Mouse (Mus musculus): ENCODE measurements around the gene Nubpl. TPM values are rescaled to one million over a fixed set of nuclear protein-coding genes. Genes with fewer than 3 reads are reported as not detected.
A peak's percentile ranks its signal among the peaks of the same experiment; 100 is the strongest.
"Not testable (repeated sequence)": the region's sequence is repeated elsewhere in the genome, so short reads cannot be mapped to it uniquely, and the experiment has no call there.

Nubpl gene
- 13.9 and 16.3 TPM in 2 replicates for polyA plus RNA-seq (2014; fragmentation: Nextera tagmentation; extraction: Ambion mirVana)

DNA sequence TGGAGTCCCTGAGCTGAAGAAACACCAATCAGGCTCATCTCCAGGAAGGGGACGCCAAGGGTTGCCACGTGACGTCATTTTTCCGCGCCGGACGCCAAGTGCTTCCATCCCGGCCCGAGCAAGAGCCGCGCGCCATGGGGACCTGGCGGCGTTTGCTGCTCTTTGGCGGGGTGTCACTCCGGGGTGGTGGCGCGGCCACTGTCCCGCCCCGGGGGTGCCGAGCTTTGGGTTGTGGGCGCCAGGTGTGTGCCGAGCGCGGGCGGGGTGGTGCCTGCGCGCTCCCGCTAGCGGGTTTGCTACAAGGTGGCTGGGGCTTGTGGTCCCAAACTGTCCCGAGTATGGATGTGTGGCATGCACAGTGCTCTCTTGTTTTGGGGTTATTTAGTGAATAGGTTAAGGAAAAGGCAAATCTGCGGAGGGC is at the start of gene Nubpl:
Gene Nubpl (plus strand): TSS at position 88 of the 421 bp plus-strand sequence.
- H3K9ac ChIP-seq = peak within 1 kb of the TSS; percentile 76
- DNase-seq = peak; percentile 99
- no peaks in the 10 kb centered on the region for H3K9me3 ChIP-seq (ENCODE audit: low read depth, low read length)
- H3K4me3 ChIP-seq (ENCODE audit: low read depth, low read length) = peak within 1 kb of the TSS; percentile 70
- peak within 1 kb of the TSS; percentile 44; the same call in 1 of the 2 replicates for H3K27ac ChIP-seq (ENCODE audit: low read depth)
- no peaks in the 10 kb centered on the region for H3K4me1 ChIP-seq (ENCODE audit: insufficient read depth)
- H3K4me2 ChIP-seq = peak within 1 kb of the TSS; percentile 61
- whole genome bisulfite sequencing = under 1% methylated on average over 32 of the region's 32 CpGs
- H3K36me3 ChIP-seq (ENCODE audit: insufficient read depth) = no peaks in the 10 kb centered on the region
- peak; percentile 99 for ATAC-seq (ENCODE audit: insufficient read depth)
- H3K27me3 ChIP-seq (ENCODE audit: insufficient read depth, low read length) = no peaks in the 10 kb centered on the region
- TF ChIP-seq CTCF (IDR thresholded peaks at IDR 0.05; ENCODE audit: low read depth) = no peak

- no peak overlapping the region for H3K4me3 ChIP-seq (ENCODE audit: low read depth, low read length)
Observed at GRCm38 (mm10) chr12:52049324-52049723, 48.2 kb upstream of the Nubpl start.

DNA sequence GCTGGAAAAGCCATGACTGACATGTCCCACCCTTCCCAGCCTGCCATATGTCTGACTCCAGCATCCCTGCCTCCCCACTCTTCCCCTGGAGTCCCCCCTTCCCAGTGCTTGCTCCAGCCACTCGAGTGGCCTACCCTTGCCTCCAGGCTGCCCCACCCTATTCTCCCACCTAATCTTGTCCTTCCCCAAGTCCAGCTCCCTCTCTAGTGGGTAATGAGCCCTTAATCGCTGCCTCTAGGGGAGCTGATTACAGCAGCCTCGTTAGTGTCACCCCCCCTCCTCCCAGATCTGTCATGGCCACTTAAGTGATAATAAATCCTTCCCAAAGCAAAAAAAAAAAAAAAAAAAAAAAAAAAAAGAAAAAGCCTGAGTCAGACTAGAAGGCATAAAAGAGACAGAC is 18.2 kb upstream of the Nubpl start:
- H3K9ac ChIP-seq; H3K9me3 ChIP-seq (ENCODE audit: low read depth, low read length); DNase-seq; H3K27ac ChIP-seq (ENCODE audit: low read depth); H3K4me3 ChIP-seq (ENCODE audit: low read depth, low read length); ATAC-seq (ENCODE audit: insufficient read depth); H3K4me2 ChIP-seq; H3K27me3 ChIP-seq (ENCODE audit: insufficient read depth, low read length); H3K4me1 ChIP-seq (ENCODE audit: insufficient read depth); H3K36me3 ChIP-seq (ENCODE audit: insufficient read depth): not testable (repeated sequence)
- WGBS = 50% methylated on average over 1 of the region's 3 CpGs

More at GRCm38 (mm10) chr12:52049324-52049723, 48.2 kb upstream of the Nubpl start:
- ATAC-seq (ENCODE audit: insufficient read depth) = no peak
- no peak for TF ChIP-seq CTCF (IDR thresholded peaks at IDR 0.05; ENCODE audit: low read depth)
- H3K27me3 ChIP-seq (ENCODE audit: insufficient read depth, low read length) = no peaks in the 10 kb centered on the region
- H3K9me3 ChIP-seq (ENCODE audit: low read depth, low read length) = no peaks in the 10 kb centered on the region
- H3K4me1 ChIP-seq (ENCODE audit: insufficient read depth) = no peaks in the 10 kb centered on the region
- H3K27ac ChIP-seq (ENCODE audit: low read depth) = no peak overlapping the region
- DNase-seq = peak; percentile 22
- WGBS = 41% methylated on average over 2 of the region's 2 CpGs
- no peak overlapping the region for H3K4me2 ChIP-seq
- no peaks in the 10 kb centered on the region for H3K36me3 ChIP-seq (ENCODE audit: insufficient read depth)
- H3K9ac ChIP-seq = no peak overlapping the region

GRCm38 (mm10) chr12:52097049-52097649 is 388 bp upstream of the Nubpl start:
- Histone ChIP-seq H3K9ac (peak overlapping the region; percentile 76; the same call in 1 of the 2 replicates), H3K4me3 (ENCODE audit: low read depth, low read length) (peak overlapping the region; percentile 70), H3K27me3 (ENCODE audit: insufficient read depth, low read length) (no peaks in the 10 kb centered on the region), H3K9me3 (ENCODE audit: low read depth, low read length) (no peaks in the 10 kb centered on the region), H3K36me3 (ENCODE audit: insufficient read depth) (no peaks in the 10 kb centered on the region), H3K27ac (ENCODE audit: low read depth) (no peak overlapping the region), H3K4me1 (ENCODE audit: insufficient read depth) (no peaks in the 10 kb centered on the region), H3K4me2 (peak overlapping the region; percentile 61)
- ATAC-seq (ENCODE audit: insufficient read depth) = peak; percentile 59
- 70% methylated on average over 13 of the region's 13 CpGs for WGBS
- DNase-seq = no peak
- TF ChIP-seq CTCF (IDR thresholded peaks at IDR 0.05; ENCODE audit: low read depth) = no peak

DNA sequence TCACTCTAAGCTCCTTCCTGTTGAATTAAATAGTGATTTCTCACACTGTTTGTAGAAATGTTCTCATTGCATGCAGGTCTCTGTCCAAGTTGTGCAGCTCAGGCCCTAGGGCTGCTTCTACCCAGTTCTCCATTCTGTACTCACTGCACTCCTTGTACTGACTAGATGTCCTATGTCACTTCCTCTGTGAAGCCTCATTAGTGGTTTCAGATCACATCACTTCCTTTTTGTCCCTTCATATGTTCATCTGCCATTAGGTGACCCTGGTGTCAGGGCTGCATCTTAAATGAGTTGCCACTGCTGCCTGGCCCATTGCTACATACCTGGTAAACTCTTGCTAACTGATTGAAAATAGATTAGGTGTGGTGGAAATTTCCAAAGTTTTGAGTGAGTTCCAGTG is 22.7 kb downstream of the Nubpl start:
- no peak overlapping the region for H3K27ac ChIP-seq (ENCODE audit: low read depth)
- no peaks in the 10 kb centered on the region for H3K27me3 ChIP-seq (ENCODE audit: insufficient read depth, low read length)
- 0 out of 2 replicates have a peak, but pooled peaks cover 2% of the 10 kb centered on the region for H3K4me1 ChIP-seq (ENCODE audit: insufficient read depth)
- no peak overlapping the region for H3K4me2 ChIP-seq
- no peaks in the 10 kb centered on the region for H3K36me3 ChIP-seq (ENCODE audit: insufficient read depth)
- DNase-seq (no peak), ATAC-seq (ENCODE audit: insufficient read depth) (no peak)
- no peak overlapping the region for H3K9ac ChIP-seq
- no peak for TF ChIP-seq CTCF (IDR thresholded peaks at IDR 0.05; ENCODE audit: low read depth)
- no peak overlapping the region for H3K4me3 ChIP-seq (ENCODE audit: low read depth, low read length)
- no peaks in the 10 kb centered on the region for H3K9me3 ChIP-seq (ENCODE audit: low read depth, low read length)

DNA sequence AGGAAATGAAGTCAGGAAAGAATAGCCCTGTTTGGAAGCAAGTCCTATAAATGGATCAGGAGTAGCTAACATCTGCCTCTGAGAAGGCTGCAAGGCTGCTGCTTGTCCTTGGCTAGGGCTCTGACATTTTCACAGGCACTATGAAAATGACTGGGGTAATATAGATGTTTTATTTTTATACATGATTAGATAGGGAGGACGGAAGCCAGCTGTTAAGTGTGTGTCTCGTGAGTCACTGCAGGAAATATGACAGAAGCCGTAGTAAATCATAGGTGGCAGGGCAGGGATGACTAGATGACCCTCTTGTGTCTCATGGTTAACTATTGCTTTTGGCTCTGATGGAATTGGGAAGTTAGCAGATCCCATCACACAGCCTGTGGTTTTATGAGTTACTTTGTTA is 28.9 kb downstream of the Nubpl start:
- Histone ChIP-seq H3K27me3 (ENCODE audit: insufficient read depth, low read length) (no peaks in the 10 kb centered on the region), H3K4me1 (ENCODE audit: insufficient read depth) (no peaks in the 10 kb centered on the region), H3K4me2 (no peak overlapping the region), H3K27ac (ENCODE audit: low read depth) (no peak overlapping the region), H3K9ac (no peak overlapping the region), H3K4me3 (ENCODE audit: low read depth, low read length) (no peak overlapping the region), H3K36me3 (ENCODE audit: insufficient read depth) (no peaks in the 10 kb centered on the region), H3K9me3 (ENCODE audit: low read depth, low read length) (no peaks in the 10 kb centered on the region)
- 29% methylated on average over 3 of the region's 3 CpGs for WGBS
- TF ChIP-seq CTCF (IDR thresholded peaks at IDR 0.05; ENCODE audit: low read depth) = no peak
- peak; percentile 94 for ATAC-seq (ENCODE audit: insufficient read depth)
- peak; percentile 83 for DNase-seq

- DNase-seq (no peak), ATAC-seq (ENCODE audit: insufficient read depth) (no peak)
- no peak overlapping the region for H3K27ac ChIP-seq (ENCODE audit: low read depth)
- no peaks in the 10 kb centered on the region for H3K9me3 ChIP-seq (ENCODE audit: low read depth, low read length)
- H3K4me1 ChIP-seq (ENCODE audit: insufficient read depth) = no peaks in the 10 kb centered on the region
- 85% methylated on average over 3 of the region's 3 CpGs for WGBS
- H3K27me3 ChIP-seq (ENCODE audit: insufficient read depth, low read length) = no peaks in the 10 kb centered on the region
- no peak for TF ChIP-seq CTCF (IDR thresholded peaks at IDR 0.05; ENCODE audit: low read depth)
- no peak overlapping the region for H3K4me3 ChIP-seq (ENCODE audit: low read depth, low read length)
- no peaks in the 10 kb centered on the region for H3K36me3 ChIP-seq (ENCODE audit: insufficient read depth)
- H3K4me2 ChIP-seq = no peak overlapping the region
- no peak overlapping the region for H3K9ac ChIP-seq
Observed at GRCm38 (mm10) chr12:52129072-52129471, 31.5 kb downstream of the Nubpl start.
